ENCODE assay signal across 8 mouse cellular contexts in the genomic region with DNA sequence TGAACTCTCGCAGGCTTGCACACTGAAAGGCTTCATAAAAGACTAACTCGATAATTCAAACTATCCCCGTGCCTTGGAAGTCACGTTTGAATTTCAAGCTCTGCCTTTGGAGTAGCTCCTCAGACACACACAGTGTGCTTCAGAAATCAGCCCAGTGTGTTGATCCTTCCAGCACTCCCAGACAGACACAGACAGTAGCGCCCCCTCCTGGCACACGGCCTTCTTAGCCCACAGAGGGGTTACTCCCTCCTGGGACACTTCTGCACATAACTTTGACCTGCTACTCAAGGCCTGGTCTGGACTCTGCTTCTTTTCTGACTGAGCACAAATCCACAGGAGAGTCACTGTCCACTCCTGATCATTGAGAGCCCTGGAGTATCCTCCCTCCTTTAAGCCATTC.
DNase-seq lines count a peak whose midpoint lies in the region; ATAC-seq and TF ChIP-seq lines count a peak whose summit lies in the region.

No protein-coding gene starts in this region.

- no peak for ATAC-seq in forebrain, embryonic 14.5 days
- ATAC-seq in forebrain, embryonic 12.5 days (ENCODE audit: low FRiP score): no peak
- ATAC-seq in liver, postnatal 0 days: no peak
- no peak for ATAC-seq in stomach, embryonic 16.5 days (ENCODE audit: insufficient read depth, low FRiP score)

- H3K4me3 ChIP-seq in forebrain, embryonic 14.5 days (ENCODE audit: low read depth, low read length): no peak overlapping the region
- H3K4me3 ChIP-seq in forebrain, embryonic 12.5 days (replicated peaks): no peak overlapping the region
- H3K4me3 ChIP-seq in liver, postnatal 0 days (ENCODE audit: low read depth, low read length): no peak overlapping the region
- no peak overlapping the region for H3K4me3 ChIP-seq in stomach, embryonic 16.5 days (replicated peaks; ENCODE audit: low read length)

- TF ChIP-seq CTCF in liver, postnatal 0 days (IDR thresholded peaks at IDR 0.05; ENCODE audit: low read depth): peak; percentile 66

- no peak overlapping the region for H3K4me2 ChIP-seq in forebrain, embryonic 14.5 days (ENCODE audit: low read length)
- H3K4me2 ChIP-seq in forebrain, embryonic 12.5 days: no peak overlapping the region
- H3K4me2 ChIP-seq in liver, postnatal 0 days (ENCODE audit: low read depth, low read length): no peak overlapping the region
- no peak overlapping the region for H3K4me2 ChIP-seq in stomach, embryonic 16.5 days (ENCODE audit: low read depth, low read length)

- WGBS in forebrain, embryonic 14.5 days: 33% methylated on average over 6 of the region's 6 CpGs
- WGBS in forebrain, embryonic 12.5 days: 39% methylated on average over 6 of the region's 6 CpGs
- 43% methylated on average over 6 of the region's 6 CpGs for WGBS in liver, postnatal 0 days (ENCODE audit: insufficient replicate concordance)
- WGBS in stomach, embryonic 16.5 days: 36% methylated on average over 6 of the region's 6 CpGs

- no peaks in the 10 kb centered on the region; the same call in 1 of the 2 replicates for H3K4me1 ChIP-seq in forebrain, embryonic 14.5 days (ENCODE audit: control insufficient read depth, insufficient read depth, low read length)
- peaks cover 7% of the 10 kb centered on the region for H3K4me1 ChIP-seq in forebrain, embryonic 12.5 days
- H3K4me1 ChIP-seq in liver, postnatal 0 days (ENCODE audit: insufficient read depth): peaks cover 7% of the 10 kb centered on the region
- H3K4me1 ChIP-seq in stomach, embryonic 16.5 days (ENCODE audit: control insufficient read depth, insufficient read depth, low read length): peaks cover 5% of the 10 kb centered on the region; the same call in 1 of the 2 replicates

- H3K27me3 ChIP-seq in forebrain, embryonic 14.5 days (replicated peaks; ENCODE audit: control insufficient read depth, insufficient read depth, low read length): no peaks in the 10 kb centered on the region
- peaks cover 7% of the 10 kb centered on the region; the same call in 1 of the 2 replicates for H3K27me3 ChIP-seq in forebrain, embryonic 12.5 days
- H3K27me3 ChIP-seq in liver, postnatal 0 days (ENCODE audit: insufficient read depth, low read length): no peaks in the 10 kb centered on the region
- H3K27me3 ChIP-seq in stomach, embryonic 16.5 days (ENCODE audit: control insufficient read depth, insufficient read depth, low read length): no peaks in the 10 kb centered on the region

- H3K27ac ChIP-seq in forebrain, embryonic 14.5 days (ENCODE audit: low read depth, low read length): no peak overlapping the region
- no peak overlapping the region for H3K27ac ChIP-seq in forebrain, embryonic 12.5 days
- H3K27ac ChIP-seq in liver, postnatal 0 days (ENCODE audit: low read depth): no peak overlapping the region
- H3K27ac ChIP-seq in stomach, embryonic 16.5 days (ENCODE audit: low read length): peak overlapping the region; percentile 19; the same call in 1 of the 2 replicates

- H3K9ac ChIP-seq in forebrain, embryonic 14.5 days (ENCODE audit: low read length): no peak overlapping the region
- H3K9ac ChIP-seq in forebrain, embryonic 12.5 days: no peak overlapping the region
- H3K9ac ChIP-seq in liver, postnatal 0 days (replicated peaks): no peak overlapping the region
- no peak overlapping the region for H3K9ac ChIP-seq in stomach, embryonic 16.5 days (ENCODE audit: low read length)

- no peaks in the 10 kb centered on the region for H3K9me3 ChIP-seq in forebrain, embryonic 14.5 days (replicated peaks; ENCODE audit: control insufficient read depth, low read length)
- H3K9me3 ChIP-seq in forebrain, embryonic 12.5 days: no peaks in the 10 kb centered on the region
- H3K9me3 ChIP-seq in liver, postnatal 0 days (ENCODE audit: low read length): no peaks in the 10 kb centered on the region
- H3K9me3 ChIP-seq in stomach, embryonic 16.5 days (replicated peaks; ENCODE audit: control insufficient read depth, low read length): no peaks in the 10 kb centered on the region

- peak; percentile 40 for DNase-seq in forebrain, embryonic 14.5 days (ENCODE audit: low spot score)
- DNase-seq in ovary, postnatal 36 days (ENCODE audit: low spot score): peak; percentile 52
- DNase-seq in ovary, adult 18-20 months (ENCODE audit: low spot score): no peak
- DNase-seq in embryo, embryonic 11 days: peak; percentile 70
- peak; percentile 77 for DNase-seq in liver, postnatal 0 days
- DNase-seq in right cerebral cortex, adult 2 months (ENCODE audit: low spot score in 2 of 2): no peak

- TF ChIP-seq EP300 in liver, postnatal 0 days (IDR thresholded peaks at IDR 0.05; ENCODE audit: low read depth): no peak

- H3K36me3 ChIP-seq in forebrain, embryonic 14.5 days (ENCODE audit: control insufficient read depth, insufficient read depth, low read length): no peaks in the 10 kb centered on the region
- no peaks in the 10 kb centered on the region for H3K36me3 ChIP-seq in forebrain, embryonic 12.5 days (replicated peaks)
- no peaks in the 10 kb centered on the region for H3K36me3 ChIP-seq in liver, postnatal 0 days (replicated peaks; ENCODE audit: insufficient read depth, low read length)
- H3K36me3 ChIP-seq in stomach, embryonic 16.5 days (ENCODE audit: control insufficient read depth, insufficient read depth, low read length): no peaks in the 10 kb centered on the region

Comparison
In these comparisons a context has a peak if more than half of its experiments do, and no peak if none do; other contexts are left out.
1. DNase-seq: peak in forebrain, embryonic 14.5 days (single experiment), ovary, postnatal 36 days (single experiment), embryo, embryonic 11 days (single experiment) and liver, postnatal 0 days (single experiment); none in ovary, adult 18-20 months (single experiment) and right cerebral cortex, adult 2 months (0 of 2).